Mouse (Mus musculus) limb, embryonic 11.5 days (tissue): ENCODE data around the gene Bmpr1b. TPM values are rescaled to one million over a fixed set of nuclear protein-coding genes. Genes with fewer than 3 reads are reported as not detected.
A peak's percentile ranks its signal among the peaks of the same experiment; 100 is the strongest.

Source experiments
- ATAC-seq: fragments of 200-750 bp; cut with Nextera tagmentation; 2 replicates; pipeline ENCODE4 v1.8.0; 2017; ENCODE audit warnings: low read depth; ENCODE audit not compliant: insufficient number of reproducible peaks, low FRiP score, low TSS enrichment
- DNase-seq: peaks from one replicate; pipeline ENCODE4 v3.0.0-alpha.2; 2015; ENCODE audit warnings: low spot score
- H3K27ac ChIP-seq: fragments of 300-500 bp; sonication (generic); replicated peaks from 2 replicates; pipeline ENCODE4 v1.5.1; 2014; ENCODE audit warnings: low read depth, mild to moderate bottlenecking, low read length
- H3K27me3 ChIP-seq: fragments of 300-500 bp; sonication (generic); 2 replicates; pipeline ENCODE4 v1.6.1; 2014; ENCODE audit warnings: mild to moderate bottlenecking, low read length, mixed read lengths; ENCODE audit not compliant: control insufficient read depth, insufficient read depth
- H3K36me3 ChIP-seq: fragments of 300-500 bp; sonication (generic); 2 replicates; pipeline ENCODE4 v1.6.1; 2014; ENCODE audit warnings: mild to moderate bottlenecking, low read length, moderate library complexity, mixed read lengths; ENCODE audit not compliant: control insufficient read depth, insufficient read depth
- H3K4me1 ChIP-seq: fragments of 300-500 bp; sonication (generic); 2 replicates; pipeline ENCODE4 v1.6.1; 2014; ENCODE audit warnings: low read length, mixed read lengths; ENCODE audit not compliant: control insufficient read depth, insufficient read depth
- H3K4me2 ChIP-seq: fragments of 300-500 bp; sonication (generic); 2 replicates; pipeline ENCODE4 v1.6.1; 2014; ENCODE audit warnings: low read depth, mild to moderate bottlenecking, moderate library complexity; ENCODE audit not compliant: severe bottlenecking
- H3K4me3 ChIP-seq: fragments of 300-500 bp; sonication (generic); 2 replicates; pipeline ENCODE4 v1.5.1; 2014; ENCODE audit warnings: low read depth, low read length
- H3K9ac ChIP-seq: fragments of 300-500 bp; sonication (generic); 2 replicates; pipeline ENCODE4 v1.6.1; 2014; ENCODE audit warnings: mild to moderate bottlenecking, low read length
- H3K9me3 ChIP-seq: fragments of 300-500 bp; sonication (generic); 2 replicates; pipeline ENCODE4 v1.6.1; 2016; ENCODE audit warnings: low read length; ENCODE audit not compliant: control insufficient read depth
- WGBS: fragments of 180-500 bp; shearing (Covaris S2); extraction: QIAGEN DNeasy Blood & Tissue Kit; methylation state at CpG from one replicate; pipeline ENCODE4 v1.1.7; 2014; 5-methylcytosine and 5-hydroxymethylcytosine counted together
- polyA plus RNA-seq: library from polyadenylated mRNA; unstranded; fragments of >200 nt; fragmentation: Nextera tagmentation; extraction: Ambion mirVana; gene quantifications from 2 replicates; pipeline ENCODE4 v1.2.1, GENCODE M21; 2014

The Bmpr1b gene
- polyA plus RNA-seq, 1 experiment from 2014 or later = 12.2 TPM

DNA sequence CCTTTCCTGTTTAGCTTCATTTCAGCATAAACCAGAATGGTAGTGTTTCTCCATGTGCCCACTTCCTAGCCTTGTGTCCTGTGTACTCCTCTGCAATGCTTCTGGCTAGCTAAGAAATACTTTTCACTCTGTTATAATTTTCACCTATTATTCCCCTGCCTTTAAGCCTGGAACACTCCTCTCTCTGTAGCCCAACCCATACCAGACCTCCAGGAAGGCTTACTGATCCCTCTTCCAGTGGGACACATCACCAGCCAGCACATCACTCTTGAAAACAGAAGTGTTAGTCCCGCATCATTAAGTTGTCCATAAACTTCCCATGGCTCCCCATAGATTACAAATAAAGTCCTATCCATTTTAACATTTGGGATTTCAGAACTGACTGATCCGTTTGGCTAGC lies 375.5 kb downstream of the Bmpr1b start:
- Histone ChIP-seq H3K4me1 (no peaks in the 10 kb centered on the region), H3K27ac (no peak overlapping the region), H3K9ac (no peak overlapping the region), H3K4me3 (no peak overlapping the region), H3K27me3 (no peaks in the 10 kb centered on the region), H3K36me3 (no peaks in the 10 kb centered on the region), H3K9me3 (no peaks in the 10 kb centered on the region), H3K4me2 (no peak overlapping the region)
- WGBS = 83% methylated on average over 2 of the region's 2 CpGs
- no peak for DNase-seq
- no peak for ATAC-seq

DNA sequence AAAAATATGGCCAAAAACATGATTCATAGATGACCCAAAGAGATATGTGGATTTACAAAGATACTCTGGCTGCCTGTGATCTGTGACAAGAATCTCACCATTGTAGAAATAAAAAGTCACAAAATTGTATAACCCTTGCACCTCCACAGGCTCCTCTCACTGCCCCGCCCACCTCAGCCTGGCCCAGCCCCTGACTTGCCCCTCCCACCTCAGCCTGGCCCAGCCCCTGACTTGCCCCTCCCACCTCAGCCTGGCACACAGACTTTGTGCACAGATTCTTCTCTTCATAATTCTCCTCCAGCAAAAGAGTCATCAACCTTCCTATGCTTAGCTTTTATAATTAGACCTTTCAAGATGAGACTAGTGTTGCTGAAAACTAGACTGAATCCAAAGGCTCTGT lies 377.1 kb downstream of the Bmpr1b start:
- Histone ChIP-seq H3K9me3 (no peaks in the 10 kb centered on the region), H3K27me3 (no peaks in the 10 kb centered on the region), H3K36me3 (no peaks in the 10 kb centered on the region), H3K9ac (no peak overlapping the region), H3K4me3 (no peak overlapping the region), H3K4me1 (no peaks in the 10 kb centered on the region), H3K4me2 (no peak overlapping the region), H3K27ac (no peak overlapping the region)
- ATAC-seq = no peak
- no peak for DNase-seq
- 86% methylated on average over 1 of the region's 1 CpGs for WGBS

DNA sequence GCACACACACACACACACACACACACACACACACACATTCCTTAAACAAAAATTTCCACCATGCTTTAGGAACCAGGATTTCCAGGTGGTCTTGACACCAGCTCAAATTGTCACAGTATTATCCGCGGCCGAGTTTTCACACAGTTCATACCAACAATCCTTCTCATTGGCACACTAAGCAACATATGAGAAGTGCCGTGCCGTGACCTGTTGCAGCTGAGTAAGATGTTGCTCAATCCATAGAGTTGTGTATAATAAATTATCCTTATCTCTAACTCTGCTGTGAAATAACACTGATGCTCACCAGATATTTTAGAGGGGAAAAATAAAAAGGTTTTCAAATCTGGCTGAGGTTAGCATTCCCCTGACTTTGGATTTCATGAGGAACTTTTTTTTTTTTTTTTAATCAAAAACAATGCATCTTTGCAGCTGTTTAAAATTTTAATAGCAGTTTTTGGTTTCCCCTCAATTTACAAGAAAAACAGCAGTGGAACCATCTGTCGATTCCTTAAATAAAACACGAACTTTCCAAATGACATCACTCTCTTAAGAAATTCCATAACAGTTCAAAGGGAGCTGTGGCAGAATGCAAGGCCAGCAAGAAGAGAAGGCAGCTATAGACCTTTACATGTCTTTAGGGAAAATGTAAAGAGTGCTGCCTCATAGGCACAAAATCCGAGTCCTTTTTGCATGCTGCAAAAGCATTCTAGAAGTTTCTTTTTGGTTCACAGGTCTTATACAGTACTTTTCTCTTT lies 378.0 kb downstream of the Bmpr1b start:
- no peaks in the 10 kb centered on the region for H3K9me3 ChIP-seq
- H3K4me2 ChIP-seq = no peak overlapping the region
- ATAC-seq (peak; percentile 54; the same call in 1 of the 2 replicates), DNase-seq (no peak)
- H3K36me3 ChIP-seq = no peaks in the 10 kb centered on the region
- H3K4me1 ChIP-seq = no peaks in the 10 kb centered on the region
- WGBS = 81% methylated on average over 8 of the region's 8 CpGs
- H3K27me3 ChIP-seq = no peaks in the 10 kb centered on the region
- no peak overlapping the region for H3K9ac ChIP-seq
- H3K27ac ChIP-seq = no peak overlapping the region
- H3K4me3 ChIP-seq = no peak overlapping the region

Other genes with a start within 250 kb of the Bmpr1b start
- gene Pdlim5, start 226.3 kb upstream of the Bmpr1b start, polyA plus RNA-seq = 15.3 and 15.6 TPM in 2 replicates